Mouse (Mus musculus) ZHBTc4 (cell line): ENCODE results near the gene Atxn3.

ENCODE experiments used
- DNase-seq: peaks from one replicate; pipeline ENCODE4 v3.0.0-alpha.2; 2011; ENCODE audit warnings: low read depth, low spot score

The Atxn3 gene

DNA sequence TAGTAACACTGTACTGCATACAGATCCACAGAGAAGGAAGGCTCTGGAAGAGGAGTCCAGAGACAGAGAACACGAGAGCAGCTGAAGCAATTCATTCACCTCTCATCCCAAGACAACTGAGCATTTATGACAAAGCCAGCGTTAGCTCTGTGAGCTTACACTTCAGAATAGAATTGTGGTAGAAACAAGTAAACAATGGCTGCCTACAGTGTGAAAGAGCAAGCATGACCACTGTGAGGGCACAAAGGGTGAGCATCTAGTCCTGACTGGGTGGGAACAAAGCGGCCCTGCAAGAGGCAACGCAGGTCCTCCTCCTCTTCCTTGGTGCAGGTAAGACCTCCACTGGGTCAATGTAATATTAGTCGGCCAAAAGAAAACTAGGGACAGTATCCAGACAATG, 67.0 kb downstream of the Atxn3 start:
- DNase-seq: no peak

DNA sequence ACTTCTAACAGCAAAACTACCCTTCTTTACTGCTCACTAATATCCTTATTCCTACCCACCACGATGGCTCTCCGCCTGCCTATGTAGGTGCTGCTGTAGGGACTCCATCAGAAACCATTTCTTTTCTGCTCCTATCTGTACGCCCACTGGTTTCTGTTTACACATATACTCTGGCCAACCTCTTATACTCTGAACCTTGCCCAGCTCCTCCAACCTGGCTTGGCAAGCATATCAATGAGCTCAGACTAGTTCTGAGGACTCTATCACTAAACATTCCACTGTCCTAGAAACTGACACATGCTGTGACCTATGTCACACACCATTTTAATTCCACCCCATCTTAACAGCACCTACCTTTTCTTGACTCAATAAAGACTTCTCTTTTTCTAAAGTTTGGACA, 68.7 kb downstream of the Atxn3 start:
- DNase-seq: no peak

DNA sequence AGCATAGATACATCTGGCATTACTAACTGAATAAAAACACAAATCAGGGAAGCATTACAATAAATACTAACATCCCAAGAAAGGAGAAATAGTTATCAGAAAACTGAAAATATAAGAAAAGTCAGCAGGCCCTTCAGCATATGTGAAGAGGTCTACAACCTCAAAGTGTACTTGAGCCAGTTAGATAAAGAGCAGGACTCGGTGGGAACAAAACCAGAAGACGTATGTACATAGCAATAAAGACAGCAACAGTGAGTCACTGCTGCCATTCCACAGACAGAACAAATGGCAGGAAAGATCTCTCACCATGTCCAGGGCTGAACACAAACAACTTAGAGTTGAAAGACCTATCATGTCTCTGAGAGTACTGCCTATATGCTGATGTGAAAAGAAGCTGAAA, 69.7 kb downstream of the Atxn3 start:
- no peak for DNase-seq

DNA sequence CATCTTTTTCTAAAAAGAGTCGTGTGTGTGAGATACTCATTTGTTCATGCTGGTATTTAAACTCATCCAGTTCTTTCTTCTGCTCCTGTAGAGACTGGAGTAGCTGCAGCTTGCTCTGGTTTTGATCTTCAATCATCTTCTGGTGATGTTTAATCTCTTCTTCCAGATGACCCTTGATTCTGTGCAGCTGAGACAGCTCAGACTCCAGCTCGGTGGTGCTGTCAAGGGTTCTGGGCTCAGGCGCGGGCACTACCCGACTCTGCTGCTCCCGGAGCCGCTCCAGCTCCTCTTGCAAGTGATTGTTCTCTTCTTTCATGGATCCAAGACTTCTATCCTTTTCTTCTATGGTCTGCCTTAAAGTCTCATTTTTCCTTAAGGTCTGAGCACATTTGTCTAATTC, 73.1 kb downstream of the Atxn3 start:
- no peak for DNase-seq

DNA sequence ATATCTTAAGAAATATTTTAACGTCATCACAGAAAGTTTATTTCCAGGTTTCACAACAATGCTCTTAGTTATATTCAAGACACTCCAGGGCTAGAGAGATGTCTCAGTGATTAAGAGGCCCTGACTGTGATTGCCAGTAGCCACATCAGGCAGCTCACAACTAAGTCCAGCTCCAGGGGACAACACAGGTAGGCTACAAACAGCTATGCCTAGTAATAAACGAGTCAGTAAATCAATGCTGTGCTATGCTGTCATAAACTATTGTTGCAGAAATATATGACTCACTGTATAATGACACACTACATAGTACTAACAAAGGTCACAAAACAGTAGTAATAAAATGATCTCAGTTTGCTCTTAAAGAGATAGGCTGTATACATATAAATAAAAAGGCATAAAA, 81.7 kb downstream of the Atxn3 start:
- DNase-seq: no peak

DNA sequence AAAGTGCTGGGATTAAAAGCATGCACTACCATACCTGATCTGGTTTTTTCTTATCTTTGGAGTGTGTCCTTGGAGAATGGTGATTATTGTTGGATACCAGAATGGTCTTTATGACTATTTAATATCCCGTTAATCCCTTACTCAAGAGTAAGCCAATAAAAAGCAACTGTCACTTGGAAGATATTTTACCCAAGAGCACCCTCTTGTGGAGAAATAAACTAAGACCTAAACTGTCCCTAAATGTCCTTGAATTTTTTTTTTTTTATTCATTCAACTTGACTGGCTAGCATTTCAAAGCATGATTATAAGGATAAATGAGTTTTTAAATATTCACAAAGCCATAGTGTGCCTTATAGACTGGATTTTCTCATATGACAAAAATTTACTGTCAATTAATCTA, 82.9 kb downstream of the Atxn3 start:
- peak; percentile 42 for DNase-seq
